Mouse (Mus musculus) C2C12 (cell line): ENCODE measurements around the gene Cts6.
"Not testable (repeated sequence)": the region's sequence is repeated elsewhere in the genome, so short reads cannot be mapped to it uniquely, and the experiment has no call there.

Source experiments
- CEBPB ChIP-seq: IDR thresholded peaks from one replicate; pipeline ENCODE4 v1.6.1; 2011; ENCODE audit warnings: low read depth, mild to moderate bottlenecking, control low read depth, moderate library complexity
- CTCF ChIP-seq: IDR thresholded peaks from one replicate; pipeline ENCODE4 v1.5.1; 2011; ENCODE audit not compliant: control insufficient read depth, insufficient read depth, insufficient read length
- FOSL1 ChIP-seq: IDR thresholded peaks from one replicate; pipeline ENCODE4 v1.8.0; 2011; ENCODE audit warnings: mild to moderate bottlenecking, low read length; ENCODE audit not compliant: poor library complexity, insufficient read depth, severe bottlenecking
- MAX ChIP-seq: IDR thresholded peaks from one replicate; pipeline ENCODE4 v1.6.1; 2011; ENCODE audit warnings: mild to moderate bottlenecking, control low read depth
- MYOD1 ChIP-seq: IDR thresholded peaks from one replicate; pipeline ENCODE4 v1.6.1; 2011; ENCODE audit warnings: low read depth; ENCODE audit not compliant: control insufficient read depth, insufficient read length
- MYOG ChIP-seq: IDR thresholded peaks from one replicate; pipeline ENCODE4 v1.6.1; 2011; ENCODE audit not compliant: control insufficient read depth, insufficient read length; ENCODE audit errors: extremely low read depth
- USF1 ChIP-seq: IDR thresholded peaks from one replicate; pipeline ENCODE4 v1.6.1; 2011; ENCODE audit warnings: low read depth, mild to moderate bottlenecking, control low read depth, moderate library complexity

DNA sequence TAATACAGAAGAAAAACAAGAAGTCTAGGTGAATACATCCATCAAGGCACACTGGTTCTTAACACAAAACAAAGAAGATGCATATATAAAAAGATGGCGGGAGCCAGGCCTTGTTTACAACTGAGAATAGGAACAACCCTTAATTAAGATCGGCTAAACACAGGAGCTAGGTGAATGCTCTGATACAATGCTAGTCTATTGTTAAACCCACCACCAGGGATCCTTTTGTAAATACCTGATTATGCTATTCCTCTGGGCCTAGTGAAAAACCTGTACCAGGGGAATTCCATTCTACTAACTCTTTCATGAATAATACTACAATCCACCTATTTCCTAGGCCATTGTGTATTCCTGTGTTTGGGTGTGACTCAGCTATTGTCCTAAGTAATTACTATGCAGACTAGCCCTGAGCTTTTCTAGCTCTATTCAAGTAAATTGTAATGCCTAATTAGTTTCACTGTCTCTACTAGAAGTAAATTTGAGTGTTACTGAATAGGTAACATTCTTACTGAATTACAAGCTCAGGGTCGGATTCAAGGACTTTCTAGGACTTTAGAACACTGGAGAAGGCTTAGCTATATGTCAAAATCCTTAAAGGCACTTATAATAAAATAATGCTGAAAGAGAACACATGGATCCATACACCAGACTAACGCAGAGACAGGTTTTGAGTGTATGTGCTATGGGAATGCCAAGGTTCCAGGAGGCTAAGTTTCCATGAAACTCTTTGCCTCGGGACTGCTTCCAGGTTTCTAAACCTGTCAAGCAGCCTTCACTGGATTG is 17.9 kb downstream of the Cts6 start:
- TF ChIP-seq CTCF, MAX, CEBPB, FOSL1, USF1, MYOD1, MYOG: not testable (repeated sequence)
